Mouse (Mus musculus) limb, embryonic 14.5 days (tissue): ENCODE results near the gene Trappc1. TPM values are rescaled to one million over a fixed set of nuclear protein-coding genes. Genes with fewer than 3 reads are reported as not detected.

Source experiments
- ATAC-seq: fragments of 200-750 bp; cut with Nextera tagmentation; 2 replicates; pipeline ENCODE4 v1.8.0; 2017; ENCODE audit warnings: low read depth, moderate number of reproducible peaks, moderate TSS enrichment; ENCODE audit not compliant: low FRiP score
- DNase-seq: peaks from one replicate; pipeline ENCODE4 v3.0.0-alpha.2; 2015; ENCODE audit warnings: low spot score
- H3K27ac ChIP-seq: fragments of 300-500 bp; sonication (generic); replicated peaks from 2 replicates; pipeline ENCODE4 v1.5.1; 2014; ENCODE audit warnings: low read depth, mild to moderate bottlenecking, low read length, moderate library complexity, mixed read lengths
- H3K27me3 ChIP-seq: fragments of 300-500 bp; sonication (generic); 2 replicates; pipeline ENCODE4 v1.6.1; 2014; ENCODE audit warnings: low read length, mixed read lengths; ENCODE audit not compliant: control insufficient read depth, insufficient read depth
- H3K36me3 ChIP-seq: fragments of 300-500 bp; sonication (generic); 2 replicates; pipeline ENCODE4 v1.6.1; 2014; ENCODE audit warnings: mild to moderate bottlenecking, low read length, moderate library complexity, mixed read lengths; ENCODE audit not compliant: control insufficient read depth, insufficient read depth
- H3K4me1 ChIP-seq: fragments of 300-500 bp; sonication (generic); 2 replicates; pipeline ENCODE4 v1.6.1; 2014; ENCODE audit warnings: antibody characterized with exemption, low read length, mixed read lengths; ENCODE audit not compliant: control insufficient read depth, insufficient read depth
- H3K4me2 ChIP-seq: fragments of 300-500 bp; sonication (generic); replicated peaks from 2 replicates; pipeline ENCODE4 v1.6.1; 2014; ENCODE audit warnings: low read depth, mild to moderate bottlenecking, low read length, moderate library complexity; ENCODE audit not compliant: severe bottlenecking
- H3K4me3 ChIP-seq: fragments of 300-500 bp; sonication (generic); replicated peaks from 2 replicates; pipeline ENCODE4 v1.5.1; 2014; ENCODE audit warnings: low read length
- H3K9ac ChIP-seq: fragments of 300-500 bp; sonication (generic); 2 replicates; pipeline ENCODE4 v1.6.1; 2014; ENCODE audit warnings: mild to moderate bottlenecking, low read depth, low read length, moderate library complexity; ENCODE audit not compliant: severe bottlenecking
- H3K9me3 ChIP-seq: fragments of 300-500 bp; sonication (generic); 2 replicates; pipeline ENCODE4 v1.6.1; 2016; ENCODE audit warnings: low read length; ENCODE audit not compliant: control insufficient read depth
- POLR2A ChIP-seq: fragments of 200-500 bp; IDR thresholded peaks from 2 replicates; pipeline ENCODE4 v1.8.0; 2012; ENCODE audit warnings: inconsistent platforms, mild to moderate bottlenecking, moderate library complexity, borderline replicate concordance; ENCODE audit not compliant: insufficient read depth, insufficient read length; ENCODE audit errors: extremely low read depth
- WGBS: fragments of 180-500 bp; shearing (Covaris S2); extraction: QIAGEN DNeasy Blood & Tissue Kit; methylation state at CpG from one replicate; pipeline ENCODE4 v1.1.7; 2014; 5-methylcytosine and 5-hydroxymethylcytosine counted together
- polyA plus RNA-seq, 2 experiments: library from polyadenylated mRNA; depleted of rRNA in 1 of 2; stranded (reverse) in 1 of 2; unstranded in 1 of 2; fragments of >200 nt; fragmentation: Nextera tagmentation in 1 of 2; extraction: Ambion mirVana in 1 of 2; gene quantifications; 2 replicates each; pipeline versions ENCODE4 v1.2.1 to v1.2.3; 2012 to 2014

Trappc1 gene
- polyA plus RNA-seq, 2 experiments: 93.7 to 144 TPM

DNA sequence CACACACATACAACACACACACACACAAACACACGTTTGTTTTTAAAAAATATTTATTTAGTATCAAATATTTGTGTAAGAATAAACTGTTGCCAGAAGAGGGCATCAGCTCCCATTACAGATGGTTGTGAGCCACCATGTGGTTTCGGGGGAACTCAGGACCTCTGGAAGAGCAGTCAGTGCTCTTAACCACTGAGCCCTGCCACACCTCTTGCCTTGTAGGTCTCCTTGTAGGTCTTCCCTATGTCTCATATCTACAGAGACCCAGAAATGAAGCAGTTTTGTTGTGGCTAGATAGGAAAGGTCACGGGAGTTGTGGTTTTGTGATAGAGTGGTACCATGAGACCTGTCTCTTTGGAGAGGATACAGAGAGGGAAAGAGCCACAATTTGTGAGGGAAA, 10.1 kb downstream of the Trappc1 start:
- ATAC-seq: no peak

GRCm38 (mm10) chr11:69334796-69335195, 11.0 kb downstream of the Trappc1 start:
- no peak for DNase-seq
- WGBS: 50% methylated on average over 4 of the region's 4 CpGs

More for the DNA sequence above, 10.1 kb downstream of the Trappc1 start:
- H3K9ac ChIP-seq: no peak overlapping the region
- H3K9me3 ChIP-seq: no peaks in the 10 kb centered on the region
- H3K36me3 ChIP-seq: no peaks in the 10 kb centered on the region
- TF ChIP-seq POLR2A: no peak
- H3K4me2 ChIP-seq: no peak overlapping the region
- no peak overlapping the region for H3K27ac ChIP-seq
- H3K4me1 ChIP-seq: peaks cover 15% of the 10 kb centered on the region
- no peak for DNase-seq
- H3K4me3 ChIP-seq: no peak overlapping the region
- WGBS: 59% methylated on average over 3 of the region's 3 CpGs
- H3K27me3 ChIP-seq: no peaks in the 10 kb centered on the region

GRCm38 (mm10) chr11:69340161-69341131, 16.7 kb downstream of the Trappc1 start, which contains the start of gene Rnf227:
Gene Rnf227 (plus strand): TSS chr11:69340461.
- DNase-seq: peak; percentile 62
- Histone ChIP-seq H3K4me2 (peak within 1 kb of the TSS; percentile 89), H3K9ac (peak within 1 kb of the TSS; percentile 73), H3K27ac (peak within 1 kb of the TSS; percentile 75), H3K4me3 (peak within 1 kb of the TSS; percentile 64), H3K36me3 (peaks cover 24% of the 10 kb centered on the region), H3K9me3 (no peaks in the 10 kb centered on the region), H3K27me3 (no peaks in the 10 kb centered on the region), H3K4me1 (peaks cover 15% of the 10 kb centered on the region)
- peak; percentile 20; the same call in 1 of the 2 replicates for TF ChIP-seq POLR2A
- peak; percentile 87 for ATAC-seq
- 2% methylated on average over 82 of the region's 99 CpGs for WGBS

More at GRCm38 (mm10) chr11:69334796-69335195, 11.0 kb downstream of the Trappc1 start:
- Histone ChIP-seq H3K9me3 (no peaks in the 10 kb centered on the region), H3K36me3 (no peaks in the 10 kb centered on the region), H3K9ac (no peak overlapping the region), H3K4me3 (no peak overlapping the region), H3K4me2 (no peak overlapping the region), H3K4me1 (peaks cover 18% of the 10 kb centered on the region), H3K27me3 (no peaks in the 10 kb centered on the region), H3K27ac (no peak overlapping the region)
- ATAC-seq: no peak
- TF ChIP-seq POLR2A: no peak

- Histone ChIP-seq H3K4me1 (no peaks in the 10 kb centered on the region), H3K36me3 (peaks cover 84% of the 10 kb centered on the region), H3K4me2 (no peak overlapping the region), H3K4me3 (no peak overlapping the region), H3K9me3 (no peaks in the 10 kb centered on the region), H3K9ac (no peak overlapping the region), H3K27me3 (no peaks in the 10 kb centered on the region), H3K27ac (no peak overlapping the region)
- ATAC-seq (no peak), DNase-seq (no peak)
- no peak for TF ChIP-seq POLR2A
- WGBS: 90% methylated on average over 26 of the region's 26 CpGs
Measured at GRCm38 (mm10) chr11:69346441-69346840, 22.7 kb downstream of the Trappc1 start.

- WGBS: 70% methylated on average over 5 of the region's 5 CpGs
- H3K27me3 ChIP-seq: no peaks in the 10 kb centered on the region
- no peak overlapping the region for H3K4me3 ChIP-seq
- DNase-seq (no peak), ATAC-seq (no peak)
- H3K4me1 ChIP-seq: no peaks in the 10 kb centered on the region
- H3K27ac ChIP-seq: no peak overlapping the region
- H3K36me3 ChIP-seq: peaks cover 100% of the 10 kb centered on the region
- no peak for TF ChIP-seq POLR2A
- no peaks in the 10 kb centered on the region for H3K9me3 ChIP-seq
- no peak overlapping the region for H3K9ac ChIP-seq
- H3K4me2 ChIP-seq: no peak overlapping the region
Measured at GRCm38 (mm10) chr11:69356544-69356943, 32.8 kb downstream of the Trappc1 start.
